Mouse (Mus musculus) stomach, embryonic 14.5 days (tissue): ENCODE results near the gene Fdxacb1. TPM values are rescaled to one million over a fixed set of nuclear protein-coding genes. Genes with fewer than 3 reads are reported as not detected.

Experiments used
- ATAC-seq: fragments of 200-750 bp; cut with Nextera tagmentation; 2 replicates; pipeline ENCODE4 v1.8.0; 2017; ENCODE audit warnings: low read depth, moderate TSS enrichment; ENCODE audit not compliant: insufficient number of reproducible peaks, insufficient read depth, low FRiP score
- H3K27ac ChIP-seq: fragments of 300-500 bp; sonication (generic); 2 replicates; pipeline ENCODE4 v1.5.1; 2014; ENCODE audit warnings: mild to moderate bottlenecking, low read length, moderate library complexity, mixed read lengths
- H3K27me3 ChIP-seq: fragments of 300-500 bp; sonication (generic); 2 replicates; pipeline ENCODE4 v1.6.1; 2014; ENCODE audit warnings: low read length, control low read depth, mixed read lengths; ENCODE audit not compliant: control insufficient read depth, insufficient read depth
- H3K36me3 ChIP-seq: fragments of 300-500 bp; sonication (generic); 2 replicates; pipeline ENCODE4 v1.6.1; 2014; ENCODE audit warnings: mild to moderate bottlenecking, control low read depth, low read length, moderate library complexity, mixed read lengths; ENCODE audit not compliant: control insufficient read depth, insufficient read depth
- H3K4me1 ChIP-seq: fragments of 300-500 bp; sonication (generic); 2 replicates; pipeline ENCODE4 v1.6.1; 2014; ENCODE audit warnings: low read length, control low read depth, mixed read lengths; ENCODE audit not compliant: control insufficient read depth, insufficient read depth
- H3K4me2 ChIP-seq: fragments of 300-500 bp; sonication (generic); replicated peaks from 2 replicates; pipeline ENCODE4 v1.6.1; 2014; ENCODE audit warnings: low read depth, low read length, control low read depth
- H3K4me3 ChIP-seq: fragments of 300-500 bp; sonication (generic); 2 replicates; pipeline ENCODE4 v1.5.1; 2014; ENCODE audit warnings: low read depth, low read length, control low read depth
- H3K9ac ChIP-seq: fragments of 300-500 bp; sonication (generic); replicated peaks from 2 replicates; pipeline ENCODE4 v1.6.1; 2014; ENCODE audit warnings: low read depth, mild to moderate bottlenecking, control low read depth, low read length, moderate library complexity, mixed read lengths
- H3K9me3 ChIP-seq: fragments of 300-500 bp; sonication (generic); 2 replicates; pipeline ENCODE4 v1.6.1; 2016; ENCODE audit warnings: low read depth, low read length, control low read depth; ENCODE audit not compliant: control insufficient read depth
- WGBS: fragments of 180-500 bp; shearing (Covaris S2); extraction: QIAGEN DNeasy Blood & Tissue Kit; methylation state at CpG from one replicate; pipeline ENCODE4 v1.1.7; 2014; 5-methylcytosine and 5-hydroxymethylcytosine counted together
- polyA plus RNA-seq: library from polyadenylated mRNA; unstranded; fragments of >200 nt; fragmentation: Nextera tagmentation; extraction: Ambion mirVana; gene quantifications from 2 replicates; pipeline ENCODE4 v1.2.1, GENCODE M21; 2014

Gene Fdxacb1
- polyA plus RNA-seq, 1 experiment from 2014 or later, result 13.7 TPM

GRCm38 (mm10) chr9:50775662-50776126 is 7.7 kb downstream of the Fdxacb1 start:
- Histone ChIP-seq H3K9me3 (no peaks in the 10 kb centered on the region), H3K27me3 (no peaks in the 10 kb centered on the region), H3K4me1 (peaks cover 13% of the 10 kb centered on the region; the same call in 1 of the 2 replicates), H3K4me3 (peak overlapping the region; percentile 94), H3K27ac (peak overlapping the region; percentile 80), H3K36me3 (peaks cover 19% of the 10 kb centered on the region), H3K4me2 (peak overlapping the region; percentile 91), H3K9ac (peak overlapping the region; percentile 85)
- under 1% methylated on average over 23 of the region's 30 CpGs for WGBS
- ATAC-seq, result no peak; the same call in 1 of the 2 replicates

- WGBS, result 47% methylated on average over 11 of the region's 11 CpGs
- Histone ChIP-seq H3K9me3 (no peaks in the 10 kb centered on the region), H3K9ac (peak overlapping the region; percentile 85), H3K27ac (no peak overlapping the region), H3K4me2 (peak overlapping the region; percentile 91), H3K27me3 (no peaks in the 10 kb centered on the region), H3K4me3 (peak overlapping the region; percentile 94), H3K4me1 (peaks cover 13% of the 10 kb centered on the region; the same call in 1 of the 2 replicates), H3K36me3 (peaks cover 24% of the 10 kb centered on the region)
- ATAC-seq, result no peak
Measured at GRCm38 (mm10) chr9:50776162-50776760, 8.2 kb downstream of the Fdxacb1 start.

- 85% methylated on average over 2 of the region's 2 CpGs for WGBS
- no peak overlapping the region for H3K4me3 ChIP-seq
- no peaks in the 10 kb centered on the region for H3K27me3 ChIP-seq
- no peak overlapping the region for H3K9ac ChIP-seq
- H3K36me3 ChIP-seq, result peaks cover 53% of the 10 kb centered on the region
- H3K4me1 ChIP-seq, result no peaks in the 10 kb centered on the region
- H3K9me3 ChIP-seq, result no peaks in the 10 kb centered on the region
- ATAC-seq, result no peak
- no peak overlapping the region for H3K4me2 ChIP-seq
- H3K27ac ChIP-seq, result no peak overlapping the region
Measured at GRCm38 (mm10) chr9:50782155-50782554, 14.1 kb downstream of the Fdxacb1 start.

GRCm38 (mm10) chr9:50795266-50795665 is 27.2 kb downstream of the Fdxacb1 start:
- no peak for ATAC-seq

GRCm38 (mm10) chr9:50796776-50797175 is 28.7 kb downstream of the Fdxacb1 start:
- WGBS, result 90% methylated on average over 8 of the region's 8 CpGs
- H3K4me3 ChIP-seq, result no peak overlapping the region
- H3K27me3 ChIP-seq, result no peaks in the 10 kb centered on the region
- H3K4me2 ChIP-seq, result no peak overlapping the region
- peaks cover 29% of the 10 kb centered on the region for H3K36me3 ChIP-seq
- ATAC-seq, result no peak
- no peak overlapping the region for H3K27ac ChIP-seq
- no peak overlapping the region for H3K9ac ChIP-seq
- H3K4me1 ChIP-seq, result no peaks in the 10 kb centered on the region
- H3K9me3 ChIP-seq, result no peaks in the 10 kb centered on the region

More at GRCm38 (mm10) chr9:50795266-50795665, 27.2 kb downstream of the Fdxacb1 start:
- Histone ChIP-seq H3K4me1 (no peaks in the 10 kb centered on the region), H3K4me2 (no peak overlapping the region), H3K36me3 (peaks cover 28% of the 10 kb centered on the region), H3K4me3 (no peak overlapping the region), H3K9me3 (no peaks in the 10 kb centered on the region), H3K9ac (no peak overlapping the region), H3K27ac (no peak overlapping the region), H3K27me3 (no peaks in the 10 kb centered on the region)
- 96% methylated on average over 3 of the region's 3 CpGs for WGBS

GRCm38 (mm10) chr9:50797641-50798040 is 29.6 kb downstream of the Fdxacb1 start:
- WGBS, result 94% methylated on average over 7 of the region's 7 CpGs
- no peak for ATAC-seq
- H3K4me2 ChIP-seq, result no peak overlapping the region
- no peak overlapping the region for H3K9ac ChIP-seq
- peaks cover 26% of the 10 kb centered on the region for H3K36me3 ChIP-seq
- no peaks in the 10 kb centered on the region for H3K27me3 ChIP-seq
- no peak overlapping the region for H3K27ac ChIP-seq
- no peak overlapping the region for H3K4me3 ChIP-seq
- H3K9me3 ChIP-seq, result no peaks in the 10 kb centered on the region
- no peaks in the 10 kb centered on the region for H3K4me1 ChIP-seq

GRCm38 (mm10) chr9:50798368-50798767 is 30.3 kb downstream of the Fdxacb1 start:
- no peak for ATAC-seq
- H3K4me2 ChIP-seq, result no peak overlapping the region

GRCm38 (mm10) chr9:50800985-50801384 is 32.9 kb downstream of the Fdxacb1 start:
- Histone ChIP-seq H3K27me3 (no peaks in the 10 kb centered on the region), H3K4me2 (no peak overlapping the region), H3K4me3 (no peak overlapping the region), H3K9me3 (no peaks in the 10 kb centered on the region), H3K9ac (no peak overlapping the region), H3K36me3 (peaks cover 29% of the 10 kb centered on the region), H3K27ac (no peak overlapping the region), H3K4me1 (no peaks in the 10 kb centered on the region)
- 54% methylated on average over 2 of the region's 2 CpGs for WGBS
- no peak for ATAC-seq

More at GRCm38 (mm10) chr9:50798368-50798767, 30.3 kb downstream of the Fdxacb1 start:
- no peaks in the 10 kb centered on the region for H3K27me3 ChIP-seq
- no peak overlapping the region for H3K27ac ChIP-seq
- H3K9me3 ChIP-seq, result no peaks in the 10 kb centered on the region
- H3K4me3 ChIP-seq, result no peak overlapping the region
- H3K36me3 ChIP-seq, result peaks cover 28% of the 10 kb centered on the region
- H3K9ac ChIP-seq, result no peak overlapping the region
- H3K4me1 ChIP-seq, result no peaks in the 10 kb centered on the region
- WGBS, result 87% methylated on average over 5 of the region's 5 CpGs
